Mouse (Mus musculus): ENCODE results near the gene Tpp1.
"Not testable (repeated sequence)": the region's sequence is repeated elsewhere in the genome, so short reads cannot be mapped to it uniquely, and the experiment has no call there.

The Tpp1 gene

DNA sequence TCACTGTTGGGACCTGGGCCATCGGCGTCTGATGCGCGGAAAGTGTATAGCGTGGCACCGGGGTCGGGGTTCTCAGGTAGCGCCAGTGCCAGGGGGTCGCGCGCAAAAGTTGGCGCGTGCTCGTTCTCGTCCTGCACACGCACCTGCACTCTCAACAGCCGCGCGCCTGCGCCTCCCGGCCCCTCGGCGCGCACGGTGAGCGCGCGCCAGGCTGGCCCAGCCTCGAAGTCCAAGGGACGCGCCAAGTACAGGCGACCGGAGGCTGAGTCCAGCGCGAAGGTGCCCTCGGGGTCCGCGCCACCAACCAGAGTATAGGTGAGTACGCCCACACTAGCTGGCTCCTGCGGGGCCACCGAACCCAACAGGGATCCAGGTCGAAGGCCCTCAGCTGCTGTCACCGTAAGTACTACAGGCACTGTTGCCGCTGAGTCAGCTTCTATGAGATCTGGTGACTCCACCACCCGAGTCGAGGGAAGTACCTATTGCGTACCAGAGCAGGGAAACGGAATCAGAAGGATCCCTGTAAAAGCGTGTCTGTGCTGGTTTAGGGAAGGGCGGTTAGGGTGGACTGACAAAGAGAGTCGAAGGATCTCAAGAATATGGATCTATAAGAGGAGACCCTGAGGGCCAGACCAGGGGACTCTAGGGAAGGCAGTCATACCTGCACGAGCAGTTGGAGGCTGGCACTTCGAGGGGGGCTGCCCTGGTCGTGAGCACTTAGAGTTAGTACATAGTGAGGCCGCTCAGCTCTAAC lies 10.7 kb upstream of the Tpp1 start:
- no peak for DNase-seq (ENCODE audit: low read depth, low spot score)

- DNase-seq (ENCODE audit: low read depth, low spot score), result peak; percentile 58
Measured at GRCm38 (mm10) chr7:105761813-105762484, 9.9 kb upstream of the Tpp1 start.

DNA sequence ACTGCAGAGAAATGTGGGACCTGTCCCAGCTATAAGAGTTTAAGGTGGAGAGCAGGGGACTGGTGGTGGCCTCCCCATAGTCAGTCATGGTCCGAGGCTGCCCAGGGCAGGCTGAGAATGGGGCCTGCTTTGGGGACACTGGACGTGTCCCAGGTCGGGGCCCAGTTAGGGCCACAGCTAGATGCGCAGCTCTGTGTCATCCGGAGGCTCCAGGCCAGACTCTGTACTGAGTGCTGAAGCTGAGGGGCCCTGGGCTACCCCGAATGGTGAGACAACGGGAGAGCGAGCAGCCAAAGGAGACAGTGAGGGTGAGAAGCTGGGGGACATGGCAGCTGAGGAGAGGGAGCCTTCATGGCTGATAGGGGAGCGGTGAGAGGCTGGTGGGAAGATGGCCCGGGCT lies 1.2 kb upstream of the Tpp1 start:
- DNase-seq (ENCODE audit: low read depth, low spot score), result no peak

DNA sequence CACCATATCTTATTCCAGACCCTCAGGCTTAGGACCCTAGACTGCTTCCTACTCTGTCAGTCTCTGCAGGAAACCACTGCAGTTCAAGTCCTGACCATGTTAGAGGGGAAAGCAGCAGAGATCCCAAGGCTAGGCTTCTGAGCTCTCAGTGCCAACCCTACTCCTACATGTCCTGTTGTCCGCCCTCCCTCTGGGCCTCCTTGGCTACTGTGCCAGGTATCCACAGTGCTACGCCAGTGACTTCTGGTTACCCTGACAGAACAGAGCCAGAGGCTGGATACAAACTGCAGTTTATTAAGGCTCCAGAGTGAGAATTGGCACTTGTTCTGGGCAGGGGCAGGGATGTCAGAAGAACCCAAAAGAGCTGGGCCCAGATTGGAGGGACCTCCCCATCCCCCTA lies 681 bp upstream of the Tpp1 start:
- no peak for DNase-seq (ENCODE audit: low read depth, low spot score)

- DNase-seq (ENCODE audit: low read depth, low spot score), result no peak
Measured at GRCm38 (mm10) chr7:105747776-105748175, 4.3 kb downstream of the Tpp1 start.

DNA sequence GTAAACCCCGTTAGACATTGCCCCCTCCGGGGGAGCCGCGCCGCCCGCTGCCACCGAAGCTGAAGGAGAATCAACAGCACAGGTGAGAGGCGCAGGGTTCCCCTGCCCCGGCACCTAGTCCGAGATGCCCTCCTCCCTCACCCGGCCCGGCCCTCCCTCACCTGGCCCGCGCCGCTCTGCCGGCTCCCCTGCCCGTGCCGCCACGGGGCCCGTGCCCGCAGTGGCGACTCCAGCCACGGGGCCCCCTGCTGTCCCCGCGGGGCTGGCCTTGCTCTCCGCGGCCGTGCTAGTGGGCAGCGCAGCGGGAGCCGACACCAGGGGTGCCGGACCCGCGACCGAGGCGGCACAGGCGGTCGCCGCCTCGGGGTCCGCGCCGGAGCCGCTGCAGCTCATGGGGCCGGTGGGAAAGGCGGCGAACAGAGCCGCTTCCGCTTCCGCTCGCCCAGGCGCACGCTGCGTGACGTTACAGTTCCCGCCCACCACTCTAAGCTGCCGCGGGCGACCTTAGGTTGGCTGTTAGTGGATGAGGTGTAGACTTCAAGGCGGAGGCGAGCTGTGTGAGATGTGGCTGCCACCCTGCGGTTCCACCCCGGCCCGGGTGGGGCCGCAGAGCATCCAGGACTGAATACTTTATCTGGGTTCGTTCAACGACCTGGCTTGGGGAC lies 8.0 kb downstream of the Tpp1 start, which contains the start of gene Taf10:
Gene Taf10, minus strand, starts transcription at position 436 of the 665 bp plus-strand sequence.
- DNase-seq (ENCODE audit: low read depth, low spot score), result peak; percentile 95

- DNase-seq (ENCODE audit: low read depth, low spot score), result not testable (repeated sequence)
Measured at GRCm38 (mm10) chr7:105743246-105743925, 8.6 kb downstream of the Tpp1 start.

DNA sequence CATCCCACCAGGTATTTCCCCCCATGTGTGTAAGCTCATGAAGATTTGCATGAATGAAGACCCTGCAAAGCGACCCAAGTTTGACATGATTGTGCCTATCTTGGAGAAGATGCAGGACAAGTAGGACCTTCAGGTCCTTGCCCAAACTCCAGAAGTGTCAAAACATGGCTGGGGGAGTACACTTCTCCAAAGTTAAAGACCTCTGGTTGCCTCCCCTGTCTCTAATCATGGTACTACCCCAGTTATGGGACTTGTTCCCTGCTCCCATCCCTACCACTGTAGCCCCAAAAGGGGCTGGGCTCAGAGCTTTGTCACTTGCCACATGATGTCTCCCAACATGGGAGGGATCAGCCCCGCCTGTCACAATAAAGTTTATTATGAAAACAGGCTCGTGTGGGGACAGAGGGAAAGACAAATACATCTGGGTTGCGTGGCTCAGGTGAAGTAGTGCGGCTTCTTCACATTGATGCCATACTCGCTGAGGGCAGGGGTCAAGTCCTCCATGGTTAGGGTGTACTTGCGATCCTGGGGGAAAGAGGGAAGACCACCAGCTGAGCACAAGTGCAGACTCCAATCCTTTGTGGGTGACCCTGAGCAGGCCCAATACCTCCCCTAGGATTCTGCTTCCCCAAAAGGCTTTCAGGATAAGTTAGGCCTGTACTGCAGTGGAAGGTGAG lies 9.4 kb downstream of the Tpp1 start:
- not testable (repeated sequence) for DNase-seq (ENCODE audit: low read depth, low spot score)

GRCm38 (mm10) chr7:105741978-105742377 lies 10.1 kb downstream of the Tpp1 start:
- DNase-seq (ENCODE audit: low read depth, low spot score), result no peak

- no peak for DNase-seq (ENCODE audit: low read depth, low spot score)
Measured at GRCm38 (mm10) chr7:105740851-105741250, 11.2 kb downstream of the Tpp1 start.

GRCm38 (mm10) chr7:105740089-105740795 lies 11.8 kb downstream of the Tpp1 start:
- DNase-seq (ENCODE audit: low read depth, low spot score), result no peak

GRCm38 (mm10) chr7:105738948-105739347 lies 13.1 kb downstream of the Tpp1 start:
- peak; percentile 44 for DNase-seq (ENCODE audit: low read depth, low spot score)

DNA sequence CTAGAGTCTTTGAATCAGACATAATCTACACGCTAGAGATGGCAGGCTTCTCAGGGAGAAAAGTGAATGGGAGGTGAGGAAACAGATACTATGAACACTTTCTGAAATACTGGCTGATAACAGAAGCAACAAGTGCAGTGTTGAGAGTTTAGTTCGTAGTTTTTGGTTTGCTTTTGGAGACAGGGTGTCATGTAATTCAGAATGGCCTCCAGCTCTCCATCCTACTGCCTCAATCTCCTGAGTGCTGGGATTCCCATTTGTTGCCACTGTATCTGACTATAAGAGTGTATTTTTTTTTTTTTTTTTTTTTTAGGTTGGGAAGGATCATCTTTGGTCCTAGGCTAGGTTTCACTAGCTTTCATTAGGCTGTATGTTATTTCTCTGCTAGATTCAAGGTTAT lies 13.7 kb downstream of the Tpp1 start:
- DNase-seq (ENCODE audit: low read depth, low spot score), result no peak

- no peak for DNase-seq (ENCODE audit: low read depth, low spot score)
Measured at GRCm38 (mm10) chr7:105737648-105738047, 14.4 kb downstream of the Tpp1 start.

- DNase-seq (ENCODE audit: low read depth, low spot score), result no peak
Measured at GRCm38 (mm10) chr7:105736911-105737521, 15.0 kb downstream of the Tpp1 start, which contains the start of gene Rrp8. TSS of gene Rrp8 (minus strand) at chr7:105737385.

DNA sequence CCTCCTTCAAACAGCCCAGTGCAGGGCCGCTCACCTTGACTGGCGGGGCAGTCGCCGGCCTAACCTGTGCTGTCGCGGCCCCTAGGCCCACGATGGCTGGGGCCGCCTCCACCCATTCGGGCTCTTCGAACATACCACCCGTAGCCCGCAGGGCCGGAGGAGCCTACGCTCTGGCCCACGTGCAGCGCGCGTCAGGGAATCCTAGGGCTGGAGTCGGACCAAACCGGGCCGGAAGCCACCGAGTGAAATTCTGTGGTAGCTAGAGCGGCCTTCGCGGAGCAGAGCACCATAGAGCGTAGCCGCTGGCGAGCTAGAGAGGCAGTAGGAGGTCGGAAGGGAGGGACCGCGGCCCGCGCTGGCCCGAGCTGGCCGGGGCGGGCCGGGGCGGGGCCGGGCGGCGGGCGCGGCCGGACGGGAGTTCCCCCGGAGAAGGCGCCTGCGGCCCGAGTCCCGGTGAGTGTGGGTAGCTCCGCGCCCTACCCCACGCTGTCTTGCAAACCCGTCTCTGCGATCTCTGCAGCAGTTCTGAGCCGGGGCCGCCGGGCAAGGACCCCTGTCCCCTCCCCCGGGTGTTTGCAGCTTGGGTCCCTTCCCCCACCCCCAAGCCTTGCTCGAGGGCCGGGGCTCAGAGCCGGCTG lies 15.7 kb downstream of the Tpp1 start, which contains the start of gene Ilk:
Gene Ilk, plus strand, starts transcription at position 329 of the 638 bp plus-strand sequence.
- DNase-seq (ENCODE audit: low read depth, low spot score), result peak; percentile 92

GRCm38 (mm10) chr7:105735464-105735863 lies 16.6 kb downstream of the Tpp1 start:
- not testable (repeated sequence) for DNase-seq (ENCODE audit: low read depth, low spot score)

DNA sequence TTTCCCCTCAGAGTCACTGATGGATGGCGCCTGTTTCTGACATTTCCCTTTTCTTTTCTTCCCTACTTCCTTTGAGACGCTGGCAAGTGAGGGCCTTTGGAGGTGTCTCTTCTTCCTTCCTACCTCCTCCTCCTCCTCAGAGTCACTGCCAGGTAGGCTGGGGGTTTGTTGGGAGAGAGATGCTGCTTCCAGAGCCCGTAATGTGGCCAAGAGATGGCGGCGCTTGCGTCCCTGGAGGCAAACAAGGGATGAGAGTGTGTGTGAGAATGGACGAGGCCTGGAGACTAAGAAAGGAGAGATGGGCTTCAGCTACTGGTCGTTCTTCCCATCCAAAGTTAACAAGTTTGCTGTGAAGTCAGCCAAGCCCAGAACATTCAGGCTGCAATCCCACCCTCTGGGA lies 17.2 kb downstream of the Tpp1 start:
- no peak for DNase-seq (ENCODE audit: low read depth, low spot score)

DNA sequence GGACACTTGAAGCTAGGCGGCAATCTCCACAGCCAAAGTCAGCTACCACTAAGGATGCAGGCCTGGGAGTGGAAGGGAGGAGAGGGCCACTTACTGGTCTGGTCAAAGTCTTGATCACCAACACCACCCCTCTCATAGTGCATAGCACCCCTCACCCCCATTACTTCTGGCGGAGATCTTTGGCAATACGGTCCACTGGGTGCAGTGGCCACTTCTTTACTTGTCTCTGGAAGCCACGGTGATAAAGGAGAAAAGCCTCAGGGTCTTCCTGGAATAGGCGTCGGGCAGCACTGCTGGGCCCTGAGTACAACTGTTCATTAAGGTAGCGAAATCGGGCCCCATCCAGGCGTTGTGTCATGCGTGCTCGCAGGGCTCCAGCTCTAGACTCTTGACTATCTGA lies 18.2 kb downstream of the Tpp1 start:
- no peak for DNase-seq (ENCODE audit: low read depth, low spot score)
